Mouse (Mus musculus): ENCODE measurements at regions not wholly inside any gene's neighbourhood (a gene's known extent, or its start where the extent isn't known, plus 50 kb on each side); places are given as distances from the start of the nearest gene placed in this dataset.

- Histone ChIP-seq H3K9ac (ENCODE audit: low read depth, low read length) (no peak overlapping the region), H3K27me3 (ENCODE audit: control insufficient read depth, insufficient read depth, low read depth, low read length) (no peaks in the 10 kb centered on the region), H3K4me3 (ENCODE audit: low read depth, low read length) (no peak overlapping the region), H3K27ac (ENCODE audit: low read length) (peak overlapping the region; percentile 46), H3K4me1 (ENCODE audit: control insufficient read depth, low read depth, low read length) (peaks cover 13% of the 10 kb centered on the region), H3K36me3 (ENCODE audit: control insufficient read depth, insufficient read depth) (no peaks in the 10 kb centered on the region), H3K4me2 (ENCODE audit: low read depth, low read length) (no peak overlapping the region), H3K9me3 (replicated peaks; ENCODE audit: control insufficient read depth, low read length) (no peaks in the 10 kb centered on the region)
- WGBS (ENCODE audit: insufficient replicate concordance), result 59% methylated on average over 6 of the region's 6 CpGs
- ATAC-seq (ENCODE audit: low read depth), result no peak
Measured at GRCm38 (mm10) chr8:126702294-126702693, 108.5 kb upstream of the Irf2bp2 start.

- H3K9me3 ChIP-seq (replicated peaks; ENCODE audit: control insufficient read depth, low read length), result no peaks in the 10 kb centered on the region
- H3K36me3 ChIP-seq (ENCODE audit: control insufficient read depth, insufficient read depth), result no peaks in the 10 kb centered on the region
- no peak for ATAC-seq (ENCODE audit: low read depth)
- 22% methylated on average over 6 of the region's 6 CpGs for WGBS (ENCODE audit: insufficient replicate concordance)
- peak overlapping the region; percentile 21; the same call in 1 of the 2 replicates for H3K27ac ChIP-seq (ENCODE audit: low read length)
- H3K4me3 ChIP-seq (ENCODE audit: low read depth, low read length), result no peak overlapping the region
- H3K9ac ChIP-seq (ENCODE audit: low read depth, low read length), result no peak overlapping the region
- no peaks in the 10 kb centered on the region for H3K27me3 ChIP-seq (ENCODE audit: control insufficient read depth, insufficient read depth, low read depth, low read length)
- H3K4me1 ChIP-seq (ENCODE audit: control insufficient read depth, low read depth, low read length), result peaks cover 7% of the 10 kb centered on the region
- H3K4me2 ChIP-seq (ENCODE audit: low read depth, low read length), result no peak overlapping the region
Measured at GRCm38 (mm10) chr8:126699389-126699775, 105.6 kb upstream of the Irf2bp2 start.

GRCm38 (mm10) chr8:126698601-126699388 is 105.0 kb upstream of the Irf2bp2 start:
- no peak overlapping the region for H3K9ac ChIP-seq (ENCODE audit: low read depth, low read length)
- no peak overlapping the region for H3K4me2 ChIP-seq (ENCODE audit: low read depth, low read length)
- peaks cover 7% of the 10 kb centered on the region for H3K4me1 ChIP-seq (ENCODE audit: control insufficient read depth, low read depth, low read length)
- H3K9me3 ChIP-seq (replicated peaks; ENCODE audit: control insufficient read depth, low read length), result no peaks in the 10 kb centered on the region
- no peak overlapping the region for H3K4me3 ChIP-seq (ENCODE audit: low read depth, low read length)
- 42% methylated on average over 7 of the region's 7 CpGs for WGBS (ENCODE audit: insufficient replicate concordance)
- H3K27ac ChIP-seq (ENCODE audit: low read length), result no peak overlapping the region
- no peak for ATAC-seq (ENCODE audit: low read depth)
- H3K27me3 ChIP-seq (ENCODE audit: control insufficient read depth, insufficient read depth, low read depth, low read length), result no peaks in the 10 kb centered on the region
- no peaks in the 10 kb centered on the region for H3K36me3 ChIP-seq (ENCODE audit: control insufficient read depth, insufficient read depth)

- ATAC-seq (ENCODE audit: low read depth), result no peak
- H3K4me1 ChIP-seq (ENCODE audit: control insufficient read depth, low read depth, low read length), result peaks cover 4% of the 10 kb centered on the region
- WGBS (ENCODE audit: insufficient replicate concordance), result 41% methylated on average over 7 of the region's 7 CpGs
Measured at GRCm38 (mm10) chr8:126696346-126697010, 102.7 kb upstream of the Irf2bp2 start.

GRCm38 (mm10) chr8:126694370-126694769 is 100.6 kb upstream of the Irf2bp2 start:
- ATAC-seq (ENCODE audit: low read depth), result no peak
- Histone ChIP-seq H3K4me1 (ENCODE audit: control insufficient read depth, low read depth, low read length) (peaks cover under 1% of the 10 kb centered on the region), H3K4me3 (ENCODE audit: low read depth, low read length) (no peak overlapping the region), H3K27ac (ENCODE audit: low read length) (no peak overlapping the region), H3K36me3 (ENCODE audit: control insufficient read depth, insufficient read depth) (no peaks in the 10 kb centered on the region), H3K9ac (ENCODE audit: low read depth, low read length) (no peak overlapping the region), H3K4me2 (ENCODE audit: low read depth, low read length) (no peak overlapping the region), H3K9me3 (replicated peaks; ENCODE audit: control insufficient read depth, low read length) (no peaks in the 10 kb centered on the region), H3K27me3 (ENCODE audit: control insufficient read depth, insufficient read depth, low read depth, low read length) (no peaks in the 10 kb centered on the region)
- 67% methylated on average over 7 of the region's 7 CpGs for WGBS (ENCODE audit: insufficient replicate concordance)

More at GRCm38 (mm10) chr8:126696346-126697010, 102.7 kb upstream of the Irf2bp2 start:
- Histone ChIP-seq H3K27ac (ENCODE audit: low read length) (no peak overlapping the region), H3K27me3 (ENCODE audit: control insufficient read depth, insufficient read depth, low read depth, low read length) (no peaks in the 10 kb centered on the region), H3K36me3 (ENCODE audit: control insufficient read depth, insufficient read depth) (no peaks in the 10 kb centered on the region), H3K4me3 (ENCODE audit: low read depth, low read length) (no peak overlapping the region), H3K9ac (ENCODE audit: low read depth, low read length) (no peak overlapping the region), H3K9me3 (replicated peaks; ENCODE audit: control insufficient read depth, low read length) (no peaks in the 10 kb centered on the region), H3K4me2 (ENCODE audit: low read depth, low read length) (no peak overlapping the region)

- Histone ChIP-seq H3K4me1 (ENCODE audit: control insufficient read depth, low read depth, low read length) (no peaks in the 10 kb centered on the region; the same call in 1 of the 2 replicates), H3K9me3 (replicated peaks; ENCODE audit: control insufficient read depth, low read length) (no peaks in the 10 kb centered on the region), H3K4me2 (ENCODE audit: low read depth, low read length) (no peak overlapping the region), H3K36me3 (ENCODE audit: control insufficient read depth, insufficient read depth) (no peaks in the 10 kb centered on the region), H3K27me3 (ENCODE audit: control insufficient read depth, insufficient read depth, low read depth, low read length) (no peaks in the 10 kb centered on the region), H3K9ac (ENCODE audit: low read depth, low read length) (no peak overlapping the region), H3K4me3 (ENCODE audit: low read depth, low read length) (no peak overlapping the region), H3K27ac (ENCODE audit: low read length) (no peak overlapping the region)
- 44% methylated on average over 1 of the region's 1 CpGs for WGBS (ENCODE audit: insufficient replicate concordance)
- no peak for ATAC-seq (ENCODE audit: low read depth)
Measured at GRCm38 (mm10) chr8:126693642-126694041, 99.9 kb upstream of the Irf2bp2 start.

- Histone ChIP-seq H3K27ac (ENCODE audit: low read length) (no peak overlapping the region), H3K4me1 (ENCODE audit: control insufficient read depth, low read depth, low read length) (no peaks in the 10 kb centered on the region), H3K27me3 (ENCODE audit: control insufficient read depth, insufficient read depth, low read depth, low read length) (no peaks in the 10 kb centered on the region), H3K9me3 (replicated peaks; ENCODE audit: control insufficient read depth, low read length) (no peaks in the 10 kb centered on the region), H3K36me3 (ENCODE audit: control insufficient read depth, insufficient read depth) (no peaks in the 10 kb centered on the region), H3K9ac (ENCODE audit: low read depth, low read length) (no peak overlapping the region), H3K4me2 (ENCODE audit: low read depth, low read length) (no peak overlapping the region), H3K4me3 (ENCODE audit: low read depth, low read length) (no peak overlapping the region)
- 68% methylated on average over 3 of the region's 3 CpGs for WGBS (ENCODE audit: insufficient replicate concordance)
- ATAC-seq (ENCODE audit: low read depth), result no peak
Measured at GRCm38 (mm10) chr8:126692711-126693110, 98.9 kb upstream of the Irf2bp2 start.

- Histone ChIP-seq H3K27ac (ENCODE audit: low read length) (no peak overlapping the region), H3K4me2 (ENCODE audit: low read depth, low read length) (no peak overlapping the region), H3K9me3 (replicated peaks; ENCODE audit: control insufficient read depth, low read length) (no peaks in the 10 kb centered on the region), H3K4me1 (ENCODE audit: control insufficient read depth, low read depth, low read length) (no peaks in the 10 kb centered on the region), H3K27me3 (ENCODE audit: control insufficient read depth, insufficient read depth, low read depth, low read length) (no peaks in the 10 kb centered on the region), H3K4me3 (ENCODE audit: low read depth, low read length) (no peak overlapping the region), H3K9ac (ENCODE audit: low read depth, low read length) (no peak overlapping the region), H3K36me3 (ENCODE audit: control insufficient read depth, insufficient read depth) (no peaks in the 10 kb centered on the region)
- 42% methylated on average over 3 of the region's 3 CpGs for WGBS (ENCODE audit: insufficient replicate concordance)
- ATAC-seq (ENCODE audit: low read depth), result no peak
Measured at GRCm38 (mm10) chr8:126692263-126692662, 98.5 kb upstream of the Irf2bp2 start.

GRCm38 (mm10) chr8:126688450-126688849 is 94.7 kb upstream of the Irf2bp2 start:
- 67% methylated on average over 5 of the region's 5 CpGs for WGBS (ENCODE audit: insufficient replicate concordance)
- H3K9me3 ChIP-seq (replicated peaks; ENCODE audit: control insufficient read depth, low read length), result no peaks in the 10 kb centered on the region
- no peaks in the 10 kb centered on the region for H3K36me3 ChIP-seq (ENCODE audit: control insufficient read depth, insufficient read depth)
- no peaks in the 10 kb centered on the region for H3K4me1 ChIP-seq (ENCODE audit: control insufficient read depth, low read depth, low read length)
- no peak overlapping the region for H3K4me3 ChIP-seq (ENCODE audit: low read depth, low read length)
- H3K27ac ChIP-seq (ENCODE audit: low read length), result no peak overlapping the region
- H3K27me3 ChIP-seq (ENCODE audit: control insufficient read depth, insufficient read depth, low read depth, low read length), result no peaks in the 10 kb centered on the region
- H3K4me2 ChIP-seq (ENCODE audit: low read depth, low read length), result no peak overlapping the region
- ATAC-seq (ENCODE audit: low read depth), result no peak
- H3K9ac ChIP-seq (ENCODE audit: low read depth, low read length), result no peak overlapping the region
